In genomic region chr9:29802071-29802705, GRCm38 (mm10) we compare ENCODE assay signal across 11 mouse cellular contexts.
DNase-seq lines count a peak whose midpoint lies in the region; ATAC-seq lines count a peak whose summit lies in the region.
"Had no signal": no experiment of that assay in that cellular context is flagged by ENCODE, and none has a peak within 500 bp of the region (broad histone marks: within the 10 kb centered on the region; RNA-seq: fewer than 3 reads in every experiment).

No protein-coding gene starts in this region.

- H3K9me3 ChIP-seq in hindbrain, embryonic 12.5 days (replicated peaks), result no peaks in the 10 kb centered on the region
- no peaks in the 10 kb centered on the region for H3K9me3 ChIP-seq in midbrain, embryonic 15.5 days

- no peaks in the 10 kb centered on the region for H3K36me3 ChIP-seq in hindbrain, embryonic 12.5 days
- no peaks in the 10 kb centered on the region for H3K36me3 ChIP-seq in midbrain, embryonic 15.5 days (replicated peaks)

- H3K27ac ChIP-seq in hindbrain, embryonic 12.5 days, result peak overlapping the region; percentile 64
- peak overlapping the region; percentile 74 for H3K27ac ChIP-seq in midbrain, embryonic 15.5 days

- peaks cover 24% of the 10 kb centered on the region for H3K4me1 ChIP-seq in hindbrain, embryonic 12.5 days
- peaks cover 28% of the 10 kb centered on the region for H3K4me1 ChIP-seq in midbrain, embryonic 15.5 days

- H3K27me3 ChIP-seq in hindbrain, embryonic 12.5 days, result no peaks in the 10 kb centered on the region
- no peaks in the 10 kb centered on the region for H3K27me3 ChIP-seq in midbrain, embryonic 15.5 days (replicated peaks)

- peak; percentile 88 for ATAC-seq in hindbrain, embryonic 12.5 days (ENCODE audit: low FRiP score)
- ATAC-seq in midbrain, embryonic 15.5 days (replicated peaks), result peak; percentile 60
- no peak for ATAC-seq in CD4-positive, CD25-positive, alpha-beta regulatory T cell, adult 4 months
- ATAC-seq: Patski had no signal

- no peak overlapping the region for H3K9ac ChIP-seq in hindbrain, embryonic 12.5 days
- H3K9ac ChIP-seq in midbrain, embryonic 15.5 days, result no peak overlapping the region

- no peak overlapping the region for H3K4me3 ChIP-seq in hindbrain, embryonic 12.5 days
- H3K4me3 ChIP-seq in midbrain, embryonic 15.5 days, result no peak overlapping the region

- DNase-seq in cerebellum, postnatal 10 days, result peak; percentile 56 to 68
- no peak for DNase-seq in cerebellum, adult 9-10 months
- peak; percentile 69 for DNase-seq in embryo, embryonic 10 days (ENCODE audit: low spot score)
- DNase-seq in cerebellum, adult 18-20 months, result no peak
- no peak for DNase-seq in gastrocnemius, postnatal 25 days
- DNase-seq: heart, postnatal 36 days; lung, postnatal 4 days had no signal

- H3K4me2 ChIP-seq in hindbrain, embryonic 12.5 days (replicated peaks), result peak overlapping the region; percentile 11; the same call in 1 of the 2 replicates
- peak overlapping the region; percentile 20 for H3K4me2 ChIP-seq in midbrain, embryonic 15.5 days

- 18% methylated on average over 12 of the region's 12 CpGs for WGBS in hindbrain, embryonic 12.5 days
- 8% methylated on average over 12 of the region's 12 CpGs for WGBS in midbrain, embryonic 15.5 days

Comparison
In these comparisons a context has a peak if more than half of its experiments do, and no peak if none do; other contexts are left out.
1. DNase-seq: peak in cerebellum, postnatal 10 days (2 of 2) and embryo, embryonic 10 days (single experiment); none in cerebellum, adult 9-10 months (single experiment), cerebellum, adult 18-20 months (0 of 2) and gastrocnemius, postnatal 25 days (single experiment).